In the genomic region with DNA sequence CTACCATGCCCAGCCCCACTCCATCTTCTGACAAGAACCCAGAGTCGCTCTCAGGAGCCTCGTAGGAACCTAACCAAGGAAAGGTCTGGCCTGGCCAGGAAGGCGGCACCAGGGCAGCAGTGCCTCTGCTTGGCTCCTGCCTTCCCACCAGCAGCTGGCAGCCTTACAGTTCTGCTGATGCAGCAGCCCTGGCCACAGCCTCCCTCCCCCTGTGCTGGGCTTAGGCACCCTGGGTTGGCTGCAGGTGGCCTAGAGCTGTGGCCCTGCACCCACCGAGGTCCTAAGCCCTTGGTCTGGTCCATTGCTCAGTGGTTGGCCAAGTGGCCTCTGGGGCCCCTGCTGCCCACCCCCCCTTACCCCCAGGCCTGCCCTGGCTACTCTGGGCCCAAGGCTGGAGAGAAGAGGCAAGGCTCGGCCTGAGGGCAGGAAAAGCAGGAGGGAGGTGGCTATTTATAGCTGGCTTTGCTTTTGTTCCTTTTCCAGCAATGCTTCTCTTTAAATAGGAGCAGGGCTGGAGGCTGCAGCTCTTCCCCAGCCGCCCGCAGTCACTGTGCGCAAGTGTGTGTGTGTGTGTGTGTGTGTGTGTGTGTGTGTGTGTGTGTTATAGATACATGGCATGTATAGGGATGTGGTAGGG, we compare ENCODE assay signal across 9 mouse cellular contexts. TPM values are rescaled to one million over a fixed set of nuclear protein-coding genes. Genes with fewer than 3 reads are reported as not detected.
DNase-seq lines count a peak whose midpoint lies in the region; ATAC-seq and TF ChIP-seq lines count a peak whose summit lies in the region.
"Had no signal": no experiment of that assay in that cellular context is flagged by ENCODE, and none has a peak within 500 bp of the region (broad histone marks: within the 10 kb centered on the region; RNA-seq: fewer than 3 reads in every experiment).

No protein-coding gene starts in this region.

- DNase-seq in layer of hippocampus, adult 2 months (ENCODE audit: low spot score in 2 of 2), result no peak
- DNase-seq in layer of hippocampus, adult 18-20 months (ENCODE audit: low spot score in 2 of 2), result no peak
- DNase-seq in adrenal gland, postnatal 36 days, result peak; percentile 49 to 72
- no peak for DNase-seq in midbrain, embryonic 10.5 days (ENCODE audit: low spot score)
- no peak for DNase-seq in spleen, postnatal 10 days (ENCODE audit: low spot score in 2 of 2)
- DNase-seq in thymus, postnatal 0 days (ENCODE audit: low spot score), result no peak

- H3K9ac ChIP-seq in forebrain, embryonic 16.5 days (replicated peaks; ENCODE audit: low read depth, low read length), result no peak overlapping the region
- H3K9ac ChIP-seq in intestine, embryonic 16.5 days (ENCODE audit: low read depth, low read length), result no peak overlapping the region

- H3K4me1 ChIP-seq in forebrain, embryonic 16.5 days (replicated peaks; ENCODE audit: control insufficient read depth, insufficient read depth, low read length), result peaks cover 24% of the 10 kb centered on the region
- peaks cover 20% of the 10 kb centered on the region for H3K4me1 ChIP-seq in intestine, embryonic 16.5 days (ENCODE audit: control insufficient read depth, insufficient read depth, low read length)
- H3K4me1 ChIP-seq in midbrain, embryonic 10.5 days, result peaks cover 92% of the 10 kb centered on the region

- H3K9me3 ChIP-seq in forebrain, embryonic 16.5 days (ENCODE audit: control insufficient read depth, low read length), result no peaks in the 10 kb centered on the region
- H3K9me3 ChIP-seq in intestine, embryonic 16.5 days (ENCODE audit: control insufficient read depth, low read length), result no peaks in the 10 kb centered on the region
- H3K9me3 ChIP-seq in midbrain, embryonic 10.5 days (replicated peaks), result no peaks in the 10 kb centered on the region
- H3K9me3 ChIP-seq: G1E had no signal

- peak overlapping the region; percentile 88 for H3K27ac ChIP-seq in layer of hippocampus, adult 2 months
- peak overlapping the region; percentile 25; the same call in 1 of the 2 replicates for H3K27ac ChIP-seq in forebrain, embryonic 16.5 days (ENCODE audit: low read length)
- H3K27ac ChIP-seq in intestine, embryonic 16.5 days (ENCODE audit: low read length), result peak overlapping the region; percentile 43
- H3K27ac ChIP-seq in midbrain, embryonic 10.5 days (replicated peaks), result peak overlapping the region; percentile 79

- TF ChIP-seq CTCF in layer of hippocampus, adult 2 months (conservative IDR thresholded peaks at IDR 0.05), result no peak

- H3K27me3 ChIP-seq in forebrain, embryonic 16.5 days (replicated peaks; ENCODE audit: control insufficient read depth, insufficient read depth, low read length), result no peaks in the 10 kb centered on the region
- H3K27me3 ChIP-seq in intestine, embryonic 16.5 days (replicated peaks; ENCODE audit: control insufficient read depth, insufficient read depth, low read length), result no peaks in the 10 kb centered on the region
- H3K27me3 ChIP-seq in midbrain, embryonic 10.5 days (ENCODE audit: low read depth, poor library complexity, severe bottlenecking), result peaks cover 54% of the 10 kb centered on the region

- ATAC-seq in forebrain, embryonic 16.5 days, result no peak
- ATAC-seq in intestine, embryonic 16.5 days, result peak; percentile 6; the same call in 1 of the 2 replicates

- WGBS in forebrain, embryonic 16.5 days, result 50% methylated on average over 8 of the region's 8 CpGs
- WGBS in intestine, embryonic 16.5 days, result 59% methylated on average over 8 of the region's 8 CpGs
- 40% methylated on average over 8 of the region's 8 CpGs for WGBS in midbrain, embryonic 10.5 days

- no peaks in the 10 kb centered on the region for H3K36me3 ChIP-seq in forebrain, embryonic 16.5 days (ENCODE audit: control insufficient read depth, insufficient read depth)
- H3K36me3 ChIP-seq in intestine, embryonic 16.5 days (ENCODE audit: control insufficient read depth, insufficient read depth, low read length), result no peaks in the 10 kb centered on the region
- no peaks in the 10 kb centered on the region for H3K36me3 ChIP-seq in midbrain, embryonic 10.5 days
- H3K36me3 ChIP-seq: G1E had no signal

- H3K4me3 ChIP-seq in layer of hippocampus, adult 2 months, result no peak overlapping the region
- H3K4me3 ChIP-seq in forebrain, embryonic 16.5 days (replicated peaks; ENCODE audit: low read length), result no peak overlapping the region
- H3K4me3 ChIP-seq in intestine, embryonic 16.5 days (ENCODE audit: low read length), result no peak overlapping the region
- no peak overlapping the region for H3K4me3 ChIP-seq in midbrain, embryonic 10.5 days

- H3K4me2 ChIP-seq in forebrain, embryonic 16.5 days (ENCODE audit: low read length), result no peak overlapping the region
- H3K4me2 ChIP-seq in intestine, embryonic 16.5 days (ENCODE audit: low read depth, low read length), result no peak overlapping the region

RNA-seq across cellular contexts. Expression of gene Rtn4rl1, which starts 18.6 kb away (rescaled TPM):
- 100 to 1,000 TPM; 104 to 110 TPM for total RNA-seq in layer of hippocampus, adult 2 months (2021)
- 100 to 1,000 TPM; 109 to 117 TPM for total RNA-seq in layer of hippocampus, adult 18-20 months (2021)
- 10 to 100 TPM; 37.3 to 53.0 TPM for total RNA-seq in adrenal gland, postnatal 36 days (2021)
- 5.5 and 6.3 TPM in 2 replicates for polyA plus RNA-seq in forebrain, embryonic 16.5 days (2015; fragmentation: Nextera tagmentation; extraction: Ambion mirVana)
- polyA plus RNA-seq in intestine, embryonic 16.5 days (2015; fragmentation: Nextera tagmentation; extraction: Ambion mirVana), result 1.5 and 1.6 TPM in 2 replicates
- polyA plus RNA-seq in midbrain, embryonic 10.5 days (2016; fragmentation: Nextera tagmentation; extraction: Ambion mirVana), result 2.3 and 3.0 TPM in 2 replicates
- 7.8 and 8.1 TPM in 2 replicates for polyA plus RNA-seq in thymus, postnatal 0 days (2015; fragmentation: Nextera tagmentation; extraction: Ambion mirVana)
- total RNA-seq: G1E had no signal
- polyA plus RNA-seq: G1E had no signal

RNA-seq across cellular contexts. Expression of gene Dph1, which starts 21.1 kb away (rescaled TPM):
- 10 to 100 TPM; 30.7 to 31.4 TPM for total RNA-seq in layer of hippocampus, adult 2 months (2021)
- 10 to 100 TPM; 33.2 to 33.9 TPM for total RNA-seq in layer of hippocampus, adult 18-20 months (2021)
- total RNA-seq in adrenal gland, postnatal 36 days (2021), result 10 to 100 TPM; 29.8 to 30.6 TPM
- 15.4 and 16.1 TPM in 2 replicates for polyA plus RNA-seq in forebrain, embryonic 16.5 days (2015; fragmentation: Nextera tagmentation; extraction: Ambion mirVana)
- 20.3 and 22.7 TPM in 2 replicates for polyA plus RNA-seq in intestine, embryonic 16.5 days (2015; fragmentation: Nextera tagmentation; extraction: Ambion mirVana)
- polyA plus RNA-seq in midbrain, embryonic 10.5 days (2016; fragmentation: Nextera tagmentation; extraction: Ambion mirVana), result 25.4 and 27.3 TPM in 2 replicates
- 14.0 and 14.1 TPM in 2 replicates for polyA plus RNA-seq in thymus, postnatal 0 days (2015; fragmentation: Nextera tagmentation; extraction: Ambion mirVana)

RNA-seq across cellular contexts. Expression of gene Ovca2, which starts 33.5 kb away (rescaled TPM):
- total RNA-seq in layer of hippocampus, adult 2 months (2021), result 10 to 100 TPM; 19.3 to 22.4 TPM
- 10 to 100 TPM; 18.3 to 20.5 TPM for total RNA-seq in layer of hippocampus, adult 18-20 months (2021)
- 10 to 100 TPM; 20.7 to 22.4 TPM for total RNA-seq in adrenal gland, postnatal 36 days (2021)
- 18.0 and 20.8 TPM in 2 replicates for polyA plus RNA-seq in forebrain, embryonic 16.5 days (2015; fragmentation: Nextera tagmentation; extraction: Ambion mirVana)
- 18.7 and 23.9 TPM in 2 replicates for polyA plus RNA-seq in intestine, embryonic 16.5 days (2015; fragmentation: Nextera tagmentation; extraction: Ambion mirVana)
- polyA plus RNA-seq in midbrain, embryonic 10.5 days (2016; fragmentation: Nextera tagmentation; extraction: Ambion mirVana), result 33.5 and 37.6 TPM in 2 replicates
- 34.2 and 37.7 TPM in 2 replicates for polyA plus RNA-seq in thymus, postnatal 0 days (2015; fragmentation: Nextera tagmentation; extraction: Ambion mirVana)

RNA-seq across cellular contexts. Expression of gene Hic1, which starts 42.8 kb away (rescaled TPM):
- 1 to 10 TPM; 3.8 to 3.9 TPM for total RNA-seq in layer of hippocampus, adult 2 months (2021)
- 1 to 10 TPM; 2.7 to 3.3 TPM for total RNA-seq in layer of hippocampus, adult 18-20 months (2021)
- total RNA-seq in adrenal gland, postnatal 36 days (2021), result 1 to 10 TPM; 8.3 to 9.0 TPM
- 1.2 and 2.3 TPM in 2 replicates for polyA plus RNA-seq in forebrain, embryonic 16.5 days (2015; fragmentation: Nextera tagmentation; extraction: Ambion mirVana)
- 7.1 and 8.6 TPM in 2 replicates for polyA plus RNA-seq in intestine, embryonic 16.5 days (2015; fragmentation: Nextera tagmentation; extraction: Ambion mirVana)
- 0.32 and 0.57 TPM in 2 replicates for polyA plus RNA-seq in midbrain, embryonic 10.5 days (2016; fragmentation: Nextera tagmentation; extraction: Ambion mirVana)
- 8.3 and 11.0 TPM in 2 replicates for polyA plus RNA-seq in thymus, postnatal 0 days (2015; fragmentation: Nextera tagmentation; extraction: Ambion mirVana)

Comparison
In these comparisons a context has a peak if more than half of its experiments do, and no peak if none do; other contexts are left out.
1. DNase-seq: peak in adrenal gland, postnatal 36 days (2 of 2); none in layer of hippocampus, adult 2 months (0 of 2), layer of hippocampus, adult 18-20 months (0 of 2), midbrain, embryonic 10.5 days (single experiment), spleen, postnatal 10 days (0 of 2) and thymus, postnatal 0 days (single experiment).
2. H3K27ac ChIP-seq: peak in every context shown above with its lines; median percentile 88 in layer of hippocampus, adult 2 months; 79 in midbrain, embryonic 10.5 days; 43 in intestine, embryonic 16.5 days; 25 in forebrain, embryonic 16.5 days.